Mouse (Mus musculus): Measurements from ENCODE around the gene Slc30a3. TPM values are rescaled to one million over a fixed set of nuclear protein-coding genes. Genes with fewer than 3 reads are reported as not detected.

Slc30a3 gene
- polyA plus RNA-seq, 1 experiment from 2014 or later, result 21.5 TPM

Other genes with a start within 250 kb of the Slc30a3 start
- 68.8 and 72.7 TPM in 2 replicates for gene Tmem214, start 240.2 kb downstream of the Slc30a3 start, polyA plus RNA-seq (2015; fragmentation: Nextera tagmentation; extraction: Ambion mirVana)
- gene Agbl5, start 219.5 kb downstream of the Slc30a3 start, polyA plus RNA-seq (2015; fragmentation: Nextera tagmentation; extraction: Ambion mirVana), result 25.2 and 32.3 TPM in 2 replicates
- 217 and 225 TPM in 2 replicates for gene Ost4, start 200.4 kb downstream of the Slc30a3 start, polyA plus RNA-seq (2015; fragmentation: Nextera tagmentation; extraction: Ambion mirVana)
- 17.8 and 20.3 TPM in 2 replicates for gene Emilin1, start 194.8 kb downstream of the Slc30a3 start, polyA plus RNA-seq (2015; fragmentation: Nextera tagmentation; extraction: Ambion mirVana)
- 8.0 and 10.4 TPM in 2 replicates for gene Khk, start 186.8 kb downstream of the Slc30a3 start, polyA plus RNA-seq (2015; fragmentation: Nextera tagmentation; extraction: Ambion mirVana)
- 62.7 and 66.5 TPM in 2 replicates for gene Cgref1, start 162.6 kb downstream of the Slc30a3 start, polyA plus RNA-seq (2015; fragmentation: Nextera tagmentation; extraction: Ambion mirVana)
- gene Preb, start 147.9 kb downstream of the Slc30a3 start, polyA plus RNA-seq (2015; fragmentation: Nextera tagmentation; extraction: Ambion mirVana), result 110 and 113 TPM in 2 replicates
- gene Tcf23, start 139.6 kb downstream of the Slc30a3 start, polyA plus RNA-seq (2015; fragmentation: Nextera tagmentation; extraction: Ambion mirVana), result 0.08 TPM in 1 of 2 replicates, not detected in the other
- 161 and 164 TPM in 2 replicates for gene Atraid, start 59.9 kb downstream of the Slc30a3 start, polyA plus RNA-seq (2015; fragmentation: Nextera tagmentation; extraction: Ambion mirVana)
- 26.9 and 29.1 TPM in 2 replicates for gene Slc5a6, start 59.3 kb downstream of the Slc30a3 start, polyA plus RNA-seq (2015; fragmentation: Nextera tagmentation; extraction: Ambion mirVana)
- 14.9 and 16.2 TPM in 2 replicates for gene Cad, start 53.5 kb downstream of the Slc30a3 start, polyA plus RNA-seq (2015; fragmentation: Nextera tagmentation; extraction: Ambion mirVana)
- gene Dnajc5g, start 2.0 kb downstream of the Slc30a3 start, polyA plus RNA-seq (2015; fragmentation: Nextera tagmentation; extraction: Ambion mirVana), result not detected in 2 replicates
- not detected in 2 replicates for gene Trim54, start 8.5 kb upstream of the Slc30a3 start, polyA plus RNA-seq (2015; fragmentation: Nextera tagmentation; extraction: Ambion mirVana)
- gene Ucn, start 30.6 kb upstream of the Slc30a3 start, polyA plus RNA-seq (2015; fragmentation: Nextera tagmentation; extraction: Ambion mirVana), result not detected in 2 replicates
- gene Mpv17, start 46.0 kb upstream of the Slc30a3 start, polyA plus RNA-seq (2015; fragmentation: Nextera tagmentation; extraction: Ambion mirVana), result 51.5 and 57.8 TPM in 2 replicates
- 1.7 TPM in 2 replicates for gene Gm29609, start 71.7 kb upstream of the Slc30a3 start, polyA plus RNA-seq (2015; fragmentation: Nextera tagmentation; extraction: Ambion mirVana)
- gene Gtf3c2, start 71.9 kb upstream of the Slc30a3 start, polyA plus RNA-seq (2015; fragmentation: Nextera tagmentation; extraction: Ambion mirVana), result 72.3 and 73.6 TPM in 2 replicates
- gene Snx17, start 85.0 kb upstream of the Slc30a3 start, polyA plus RNA-seq (2015; fragmentation: Nextera tagmentation; extraction: Ambion mirVana), result 125 and 126 TPM in 2 replicates
- 85.0 and 92.1 TPM in 2 replicates for gene Eif2b4, start 85.2 kb upstream of the Slc30a3 start, polyA plus RNA-seq (2015; fragmentation: Nextera tagmentation; extraction: Ambion mirVana)
- gene Zfp513, start 94.1 kb upstream of the Slc30a3 start, polyA plus RNA-seq (2015; fragmentation: Nextera tagmentation; extraction: Ambion mirVana), result 17.0 and 19.4 TPM in 2 replicates
- gene Ppm1g, start 112.5 kb upstream of the Slc30a3 start, polyA plus RNA-seq (2015; fragmentation: Nextera tagmentation; extraction: Ambion mirVana), result 191 and 200 TPM in 2 replicates
- 169 and 177 TPM in 2 replicates for gene Nrbp1, start 132.6 kb upstream of the Slc30a3 start, polyA plus RNA-seq (2015; fragmentation: Nextera tagmentation; extraction: Ambion mirVana)
- gene Gm9970, start 133.0 kb upstream of the Slc30a3 start, polyA plus RNA-seq (2015; fragmentation: Nextera tagmentation; extraction: Ambion mirVana), result 0.45 and 0.69 TPM in 2 replicates
- gene Krtcap3, start 143.5 kb upstream of the Slc30a3 start, polyA plus RNA-seq (2015; fragmentation: Nextera tagmentation; extraction: Ambion mirVana), result 2.5 and 3.2 TPM in 2 replicates
- gene Ift172, start 182.9 kb upstream of the Slc30a3 start, polyA plus RNA-seq (2015; fragmentation: Nextera tagmentation; extraction: Ambion mirVana), result 34.3 and 36.6 TPM in 2 replicates
- gene Fndc4, start 187.8 kb upstream of the Slc30a3 start, polyA plus RNA-seq (2015; fragmentation: Nextera tagmentation; extraction: Ambion mirVana), result 107 and 113 TPM in 2 replicates
- 0.50 and 0.74 TPM in 2 replicates for gene Gckr, start 189.2 kb upstream of the Slc30a3 start, polyA plus RNA-seq (2015; fragmentation: Nextera tagmentation; extraction: Ambion mirVana)